Mouse (Mus musculus) liver, embryonic 14.5 days (tissue): Measurements from ENCODE around the gene Galt. TPM values are rescaled to one million over a fixed set of nuclear protein-coding genes. Genes with fewer than 3 reads are reported as not detected.

Source experiments
- ATAC-seq: fragments of 200-750 bp; cut with Nextera tagmentation; 2 replicates; pipeline ENCODE4 v1.8.0; 2017; ENCODE audit warnings: moderate number of reproducible peaks, mild to moderate bottlenecking, moderate library complexity; ENCODE audit not compliant: insufficient read depth
- DNase-seq, 3 experiments: peaks; one replicate each; pipeline ENCODE4 v3.0.0-alpha.2; 2012 to 2013; ENCODE audit warnings: low read depth in 3 of 3, low spot score in 3 of 3
- H3K27ac ChIP-seq: fragments of 300-500 bp; sonication (generic); 2 replicates; pipeline ENCODE4 v1.5.1; 2014; ENCODE audit warnings: moderate library complexity, mild to moderate bottlenecking, control low read depth, inconsistent platforms
- H3K27me3 ChIP-seq: fragments of 300-500 bp; sonication (generic); 2 replicates; pipeline ENCODE4 v1.6.1; 2014; ENCODE audit warnings: mild to moderate bottlenecking, low read length, moderate library complexity; ENCODE audit not compliant: control insufficient read depth, insufficient read depth
- H3K36me3 ChIP-seq: fragments of 300-500 bp; sonication (generic); replicated peaks from 2 replicates; pipeline ENCODE4 v1.6.1; 2014; ENCODE audit warnings: low read depth; ENCODE audit not compliant: control insufficient read depth, insufficient read depth
- H3K4me1 ChIP-seq, 2 experiments: fragments of 200-500 bp in 1 of 2; fragments of 300-500 bp in 1 of 2; sonication (generic) in 1 of 2; replicated peaks; 2 replicates each; pipeline ENCODE4 v1.6.1; 2012 to 2014; ENCODE audit warnings: antibody characterized with exemption in 1 of 2, inconsistent platforms in 1 of 2, low read length in 1 of 2; ENCODE audit not compliant: control insufficient read depth in 2 of 2, insufficient read depth in 2 of 2
- H3K4me2 ChIP-seq: fragments of 300-500 bp; sonication (generic); 2 replicates; pipeline ENCODE4 v1.6.1; 2014; ENCODE audit warnings: low read depth, mild to moderate bottlenecking, control low read depth, moderate library complexity
- H3K4me3 ChIP-seq, 2 experiments: fragments of 200-500 bp in 1 of 2; fragments of 300-500 bp in 1 of 2; sonication (generic) in 1 of 2; 2 replicates each; pipeline ENCODE4 v1.5.1; 2012 to 2014; ENCODE audit warnings: low read depth in 2 of 2, low read length in 2 of 2, mild to moderate bottlenecking in 2 of 2, control low read depth in 1 of 2, inconsistent platforms in 1 of 2, moderate library complexity in 1 of 2; ENCODE audit not compliant: insufficient read depth in 1 of 2
- H3K9ac ChIP-seq: fragments of 300-500 bp; sonication (generic); replicated peaks from 2 replicates; pipeline ENCODE4 v1.6.1; 2014; ENCODE audit warnings: mild to moderate bottlenecking, control low read depth, moderate library complexity
- H3K9me3 ChIP-seq: fragments of 300-500 bp; sonication (generic); 2 replicates; pipeline ENCODE4 v1.6.1; 2016; ENCODE audit warnings: low read length, mixed read lengths; ENCODE audit not compliant: control insufficient read depth
- CTCF ChIP-seq: IDR thresholded peaks from 2 replicates; pipeline ENCODE4 v1.5.1; 2016; ENCODE audit warnings: antibody characterized with exemption, low read depth, control low read depth
- EP300 ChIP-seq: IDR thresholded peaks from 2 replicates; pipeline ENCODE4 v1.6.1; 2016; ENCODE audit warnings: antibody characterized with exemption, low read depth
- WGBS: fragments of 180-500 bp; shearing (Covaris S2); extraction: QIAGEN DNeasy Blood & Tissue Kit; methylation state at CpG from one replicate; pipeline ENCODE4 v1.1.7; 2014; ENCODE audit not compliant: insufficient replicate concordance; 5-methylcytosine and 5-hydroxymethylcytosine counted together
- polyA plus RNA-seq, 2 experiments: library from polyadenylated mRNA; depleted of rRNA in 1 of 2; stranded (reverse) in 1 of 2; unstranded in 1 of 2; fragments of >200 nt; fragmentation: Nextera tagmentation in 1 of 2; extraction: Ambion mirVana in 1 of 2; gene quantifications; 2 replicates each; pipeline versions ENCODE4 v1.2.1 to v1.2.3; 2012 to 2014

The Galt gene
- polyA plus RNA-seq, 2 experiments = 19.2 to 24.2 TPM

GRCm38 (mm10) chr4:41711705-41712375 lies 43.2 kb upstream of the Galt start:
- H3K36me3 ChIP-seq = no peaks in the 10 kb centered on the region
- no peak overlapping the region for H3K27ac ChIP-seq
- no peak for DNase-seq
- no peak for TF ChIP-seq EP300
- TF ChIP-seq CTCF = no peak
- ATAC-seq = no peak
- no peak overlapping the region for H3K9ac ChIP-seq
- peaks cover 9 to 13% of the 10 kb centered on the region in 2 experiments for H3K4me1 ChIP-seq
- peak overlapping the region; percentile 88 for H3K4me2 ChIP-seq
- H3K9me3 ChIP-seq = no peaks in the 10 kb centered on the region
- H3K4me3 ChIP-seq = peak overlapping the region; percentile 74 to 92
- no peaks in the 10 kb centered on the region for H3K27me3 ChIP-seq
- WGBS = 79% methylated on average over 16 of the region's 16 CpGs

DNA sequence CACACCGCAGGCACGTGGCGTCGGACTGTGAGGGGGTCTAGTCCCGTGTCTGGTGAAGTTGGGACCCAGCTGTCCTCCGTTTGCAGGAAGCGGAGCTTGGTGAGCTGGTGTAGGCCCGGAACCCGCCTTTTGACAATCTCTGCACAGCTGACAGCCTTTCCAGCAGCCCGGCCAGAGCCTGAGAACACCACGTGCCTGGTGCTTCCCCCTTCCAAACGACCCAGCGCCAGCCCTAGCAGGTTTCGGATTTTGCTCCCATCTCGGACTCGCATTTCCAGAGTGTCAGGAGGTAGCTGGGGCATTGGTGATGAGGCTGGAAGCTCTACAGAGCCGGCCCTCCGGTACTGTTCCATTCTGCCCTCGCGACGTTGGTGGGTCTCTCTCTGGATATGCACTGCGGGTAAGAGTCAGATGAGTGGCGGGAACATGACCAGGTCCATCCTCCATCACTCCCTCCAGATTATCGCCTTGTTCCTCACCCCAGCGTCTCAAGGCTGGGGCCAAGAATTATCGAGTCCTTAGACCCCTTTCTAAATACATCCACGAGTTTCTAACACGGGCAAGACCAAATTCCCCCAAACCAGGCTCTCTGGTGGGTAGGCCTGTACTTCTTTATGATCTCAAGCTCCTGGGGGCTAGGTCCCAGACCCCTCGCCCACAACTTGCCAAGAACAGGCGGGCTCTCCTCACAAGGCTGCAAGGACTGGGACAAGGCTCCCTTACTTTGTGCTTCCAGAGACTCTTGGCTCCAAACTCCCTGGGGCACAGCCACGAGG lies 42.4 kb upstream of the Galt start:
- H3K9me3 ChIP-seq = no peaks in the 10 kb centered on the region
- H3K27ac ChIP-seq = no peak overlapping the region; the same call in 1 of the 2 replicates
- peak overlapping the region; percentile 87 for H3K9ac ChIP-seq
- ATAC-seq = peak; percentile 56; the same call in 1 of the 2 replicates
- H3K27me3 ChIP-seq = no peaks in the 10 kb centered on the region
- peaks cover 9 to 13% of the 10 kb centered on the region in 2 experiments for H3K4me1 ChIP-seq
- TF ChIP-seq EP300 = no peak
- no peak for TF ChIP-seq CTCF
- H3K4me3 ChIP-seq = peak overlapping the region; percentile 74 to 92
- H3K36me3 ChIP-seq = no peaks in the 10 kb centered on the region
- no peak for DNase-seq
- H3K4me2 ChIP-seq = peak overlapping the region; percentile 88
- 45% methylated on average over 31 of the region's 31 CpGs for WGBS

DNA sequence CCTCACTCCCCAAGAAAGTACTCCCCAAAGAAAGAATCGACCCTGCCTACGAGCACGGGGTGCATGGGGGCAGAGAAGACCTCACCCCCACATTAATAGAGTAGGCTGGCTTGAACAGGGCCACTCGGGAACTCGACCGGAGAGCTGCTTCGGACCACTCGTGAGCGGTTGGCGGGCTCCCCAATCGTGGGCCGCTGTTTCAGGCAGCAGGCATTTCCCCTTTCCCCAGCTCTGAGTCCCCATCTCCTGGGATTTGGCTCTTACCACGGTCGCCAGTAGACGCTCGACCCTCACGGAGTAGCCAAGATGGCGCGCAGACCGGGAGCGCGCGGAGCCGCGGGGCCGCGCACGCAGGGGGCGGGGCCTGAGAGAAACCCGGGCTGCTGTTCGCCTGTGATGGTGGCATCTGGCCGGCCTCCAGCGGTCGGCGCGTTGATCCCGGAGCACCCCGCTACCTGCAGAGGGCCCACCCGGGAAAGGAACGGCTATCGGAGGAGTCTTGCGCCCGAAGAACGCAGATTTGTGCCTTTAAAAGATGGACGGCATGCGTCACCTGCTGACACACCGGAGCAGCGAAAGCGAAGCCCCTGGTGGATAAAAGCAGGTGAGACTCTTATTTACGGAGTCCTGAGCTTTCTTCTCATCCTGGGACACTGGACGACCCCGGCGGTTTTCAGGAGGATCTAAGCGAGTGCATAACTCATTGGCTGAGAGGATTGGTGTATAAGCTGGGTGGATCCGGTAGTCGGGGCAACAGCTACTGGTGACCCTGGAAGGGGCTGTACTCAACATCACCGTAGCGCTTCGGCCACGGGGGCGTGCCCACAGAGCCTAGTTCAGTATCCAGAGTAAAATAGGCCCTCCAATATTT lies 41.6 kb upstream of the Galt start, which contains the start of gene Rpp25l:
Rpp25l (minus strand) TSS at position 338 of the 871 bp plus-strand sequence.
- ATAC-seq = peak; percentile 89
- peak within 1 kb of the TSS; percentile 87 for H3K9ac ChIP-seq
- no peaks in the 10 kb centered on the region for H3K36me3 ChIP-seq
- no peak for TF ChIP-seq EP300
- TF ChIP-seq CTCF = peak; percentile 58
- peak; percentile 65 to 73 (median 68) for DNase-seq
- H3K9me3 ChIP-seq = no peaks in the 10 kb centered on the region
- H3K27me3 ChIP-seq = no peaks in the 10 kb centered on the region
- H3K4me3 ChIP-seq = peak within 1 kb of the TSS; percentile 74 to 92
- H3K4me1 ChIP-seq = peaks cover 9 to 13% of the 10 kb centered on the region in 2 experiments
- WGBS = under 1% methylated on average over 61 of the region's 61 CpGs
- H3K4me2 ChIP-seq = peak within 1 kb of the TSS; percentile 88
- H3K27ac ChIP-seq = peak within 1 kb of the TSS; percentile 20; the same call in 1 of the 2 replicates

DNA sequence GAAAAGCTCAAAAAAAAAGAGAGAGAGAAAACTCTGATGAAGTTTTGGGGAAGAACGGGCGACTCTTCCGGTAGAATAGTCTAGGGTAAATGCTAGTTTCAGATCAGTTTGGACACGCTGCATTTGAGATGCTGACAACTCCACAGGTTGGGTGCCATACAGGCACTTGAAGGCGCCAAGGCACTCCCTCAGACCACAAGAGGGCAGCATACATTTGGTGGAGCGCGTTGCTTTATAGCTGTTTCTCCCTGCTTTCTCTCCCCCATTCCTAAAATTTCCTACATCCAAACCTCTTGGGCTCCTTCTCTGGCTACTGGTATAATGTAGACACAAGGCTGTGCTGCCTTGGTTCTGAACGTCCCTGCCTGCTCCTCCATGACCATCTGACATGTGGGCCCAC lies 40.8 kb upstream of the Galt start:
- WGBS = 20% methylated on average over 8 of the region's 8 CpGs
- H3K27ac ChIP-seq = no peak overlapping the region
- H3K4me3 ChIP-seq = no peak overlapping the region; a peak in 1 of 4 replicates

More for the DNA sequence above, 40.8 kb upstream of the Galt start:
- Histone ChIP-seq H3K9me3 (no peaks in the 10 kb centered on the region), H3K4me1 (peaks cover 9 to 13% of the 10 kb centered on the region in 2 experiments), H3K27me3 (no peaks in the 10 kb centered on the region), H3K36me3 (peaks cover 3% of the 10 kb centered on the region), H3K9ac (no peak overlapping the region), H3K4me2 (peak overlapping the region; percentile 88)
- ATAC-seq = no peak
- TF ChIP-seq CTCF (peak; percentile 86), EP300 (no peak)
- DNase-seq = peak in 2 of 3 experiments; percentile 35 to 45
